Comparison of ENCODE assay signal across 21 mouse cellular contexts in the genomic region with DNA sequence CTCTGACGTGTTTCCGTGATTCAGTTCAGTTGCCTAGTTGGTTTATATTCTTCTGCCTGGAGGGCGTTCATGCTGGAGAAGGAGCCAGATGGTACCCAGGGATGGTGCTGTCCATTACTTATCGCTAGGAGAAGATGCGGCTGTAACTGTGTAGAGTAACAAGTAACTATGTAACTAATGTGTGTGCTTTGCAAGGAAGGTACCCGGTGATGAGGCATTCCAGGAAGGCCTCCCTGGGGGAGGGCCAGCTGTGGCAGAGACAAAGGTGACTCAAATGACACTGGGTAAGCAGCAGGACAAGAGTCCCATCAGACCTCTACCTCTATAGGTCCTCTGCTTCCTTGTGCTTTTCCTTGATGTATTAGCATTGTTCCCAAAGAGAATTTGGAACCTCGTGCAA. TPM values are rescaled to one million over a fixed set of nuclear protein-coding genes. Genes with fewer than 3 reads are reported as not detected.
A peak's percentile ranks its signal among the peaks of the same experiment; 100 is the strongest.
DNase-seq lines count a peak whose midpoint lies in the region; ATAC-seq and TF ChIP-seq lines count a peak whose summit lies in the region.
"Had no signal": no experiment of that assay in that cellular context is flagged by ENCODE, and none has a peak within 500 bp of the region (broad histone marks: within the 10 kb centered on the region; RNA-seq: fewer than 3 reads in every experiment).

No protein-coding gene starts in this region.

- no peak overlapping the region for H3K4me3 ChIP-seq in gastrocnemius, adult 2 months
- H3K4me3 ChIP-seq in midbrain, embryonic 14.5 days (replicated peaks; ENCODE audit: low read depth, low read length) = no peak overlapping the region
- H3K4me3 ChIP-seq: embryonic facial prominence, embryonic 15.5 days; erythroblast, embryonic 14.5 days; forebrain, embryonic 10.5 days; heart, embryonic 13.5 days; hindbrain, embryonic 15.5 days had no signal

- no peaks in the 10 kb centered on the region for H3K9me3 ChIP-seq in midbrain, embryonic 14.5 days (ENCODE audit: control insufficient read depth, low read length)
- H3K9me3 ChIP-seq: embryonic facial prominence, embryonic 15.5 days; forebrain, embryonic 10.5 days; heart, embryonic 13.5 days; hindbrain, embryonic 15.5 days had no signal

- no peak overlapping the region for H3K4me2 ChIP-seq in midbrain, embryonic 14.5 days (ENCODE audit: low read length)
- H3K4me2 ChIP-seq: embryonic facial prominence, embryonic 15.5 days; heart, embryonic 13.5 days; hindbrain, embryonic 15.5 days had no signal

- WGBS in midbrain, embryonic 14.5 days = 69% methylated on average over 7 of the region's 7 CpGs

- TF ChIP-seq CTCF in gastrocnemius, adult 2 months (IDR thresholded peaks at IDR 0.05) = no peak

- H3K36me3 ChIP-seq in midbrain, embryonic 14.5 days (ENCODE audit: control insufficient read depth, insufficient read depth, low read length) = no peaks in the 10 kb centered on the region
- H3K36me3 ChIP-seq: embryonic facial prominence, embryonic 15.5 days; forebrain, embryonic 10.5 days; heart, embryonic 13.5 days; hindbrain, embryonic 15.5 days had no signal

- H3K27ac ChIP-seq in gastrocnemius, adult 2 months = peak overlapping the region; percentile 73
- H3K27ac ChIP-seq in midbrain, embryonic 14.5 days (replicated peaks; ENCODE audit: low read depth, low read length) = no peak overlapping the region
- H3K27ac ChIP-seq: embryonic facial prominence, embryonic 15.5 days; forebrain, embryonic 10.5 days; heart, embryonic 13.5 days; hindbrain, embryonic 15.5 days had no signal

- intact Hi-C loops in gastrocnemius, adult 2 months (cut with DNase I) = no loop called here

- no peaks in the 10 kb centered on the region for H3K27me3 ChIP-seq in midbrain, embryonic 14.5 days (ENCODE audit: control insufficient read depth, insufficient read depth, low read length)
- H3K27me3 ChIP-seq: CH12.LX; embryonic facial prominence, embryonic 15.5 days; heart, embryonic 13.5 days; hindbrain, embryonic 15.5 days had no signal

- no peak for DNase-seq in gastrocnemius, adult 2 months
- no peak for DNase-seq in gastrocnemius, postnatal 25 days
- DNase-seq in kidney, adult 9 months = peak; percentile 24
- DNase-seq in kidney, postnatal 4 days = no peak
- DNase-seq in ZHBTc4 (ENCODE audit: low read depth, low spot score) = peak; percentile 39
- peak; percentile 30 for DNase-seq in yolk sac, embryonic 10.5 days (ENCODE audit: low spot score)
- no peak for DNase-seq in right cerebral cortex, postnatal 14 days
- DNase-seq in midbrain, embryonic 14.5 days = no peak
- DNase-seq: adrenal gland, postnatal 25 days; cerebellum, adult 2 months; cerebellum, postnatal 10 days; embryo, embryonic 11 days; gastrocnemius, postnatal 14 days; heart, postnatal 36 days had no signal

- H3K9ac ChIP-seq in midbrain, embryonic 14.5 days (replicated peaks; ENCODE audit: low read length) = no peak overlapping the region
- H3K9ac ChIP-seq: embryonic facial prominence, embryonic 15.5 days; heart, embryonic 13.5 days; hindbrain, embryonic 15.5 days had no signal

- no peaks in the 10 kb centered on the region for H3K4me1 ChIP-seq in midbrain, embryonic 14.5 days (ENCODE audit: control insufficient read depth, insufficient read depth, low read length)
- H3K4me1 ChIP-seq: embryonic facial prominence, embryonic 15.5 days; forebrain, embryonic 10.5 days had no signal

- no peak for ATAC-seq in midbrain, embryonic 14.5 days (ENCODE audit: low FRiP score, low TSS enrichment)
- ATAC-seq: forebrain, embryonic 14.5 days had no signal

RNA-seq across cellular contexts. Expression of gene Tbc1d1, which starts 29.2 kb away (rescaled TPM):
- total RNA-seq in gastrocnemius, adult 2 months (2021) = 10 to 100 TPM; 46.4 to 46.9 TPM
- 10 to 100 TPM; 39.3 to 77.3 TPM for total RNA-seq in gastrocnemius, postnatal 25 days (2021)
- polyA plus RNA-seq in midbrain, embryonic 14.5 days (2014; fragmentation: Nextera tagmentation; extraction: Ambion mirVana) = 9.3 and 11.7 TPM in 2 replicates

Comparison
In these comparisons a context has a peak if more than half of its experiments do, and no peak if none do; other contexts are left out.
1. DNase-seq: peak in kidney, adult 9 months (single experiment), ZHBTc4 (single experiment) and yolk sac, embryonic 10.5 days (single experiment); none in gastrocnemius, adult 2 months (single experiment), gastrocnemius, postnatal 25 days (single experiment), kidney, postnatal 4 days (0 of 2), right cerebral cortex, postnatal 14 days (single experiment) and midbrain, embryonic 14.5 days (single experiment).